Mouse (Mus musculus): ENCODE data around the gene Efhd2. TPM values are rescaled to one million over a fixed set of nuclear protein-coding genes. Genes with fewer than 3 reads are reported as not detected.

The Efhd2 gene
- total RNA-seq (2021): 10 to 100 TPM; 28.9 to 29.1 TPM
- long read RNA-seq, experiment 1, transcript Efhd2-201 (4 exons, 2,381 nt): major isoform, 42 of 53 reads
- long read RNA-seq, experiment 1, partial matches to known transcripts: 10 of 53 reads
- long read RNA-seq, experiment 1, other reads (novel, unspliced or antisense): 1 of 53 reads
- long read RNA-seq, experiment 2, transcript Efhd2-201 (4 exons, 2,381 nt): major isoform, 49 of 52 reads
- long read RNA-seq, experiment 2, partial matches to known transcripts: 0 of 52 reads
- long read RNA-seq, experiment 2, other reads (novel, unspliced or antisense): 3 of 52 reads

DNA sequence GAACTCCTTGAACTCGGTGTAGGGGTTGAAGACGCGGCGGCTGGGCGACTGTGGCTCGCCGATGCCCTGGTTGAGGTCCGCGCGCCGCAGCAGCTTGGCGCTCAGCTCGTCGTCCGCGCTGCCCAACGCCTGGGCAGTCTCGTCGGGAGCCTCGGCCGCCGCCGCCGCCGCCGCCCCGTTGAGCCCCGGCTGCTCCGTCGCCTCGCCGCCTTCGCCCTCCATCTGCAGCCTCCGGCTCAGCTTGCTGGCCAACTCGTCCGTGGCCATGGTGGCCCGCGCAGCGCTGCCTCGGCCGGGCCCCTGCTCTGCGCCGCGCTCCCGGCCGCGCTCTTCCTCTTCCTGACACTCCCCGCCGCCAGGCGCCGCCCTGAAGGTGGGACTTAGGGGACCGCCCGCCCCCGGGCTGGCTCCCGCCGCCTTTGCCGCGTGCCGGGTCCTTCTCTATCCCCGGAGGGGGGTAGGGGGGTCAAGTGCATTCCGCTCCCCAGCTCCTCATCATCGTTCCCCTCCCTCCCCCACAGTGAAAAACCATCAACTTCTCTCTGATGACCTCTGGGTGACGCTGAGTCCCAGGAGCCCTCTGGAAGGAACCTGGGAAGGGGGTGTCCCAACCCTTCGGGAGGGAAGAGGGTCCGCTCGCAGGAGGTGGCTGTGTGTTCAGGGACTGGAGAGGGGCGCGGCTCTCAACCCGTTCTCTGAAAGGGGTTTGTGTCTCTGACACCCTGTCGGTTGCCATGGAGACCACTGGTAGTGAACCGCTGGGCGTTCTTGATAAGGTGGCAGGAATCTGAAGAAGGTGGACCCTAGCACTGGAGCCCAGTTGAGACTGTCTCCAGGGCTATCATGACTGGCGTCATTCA lies at the start of gene Efhd2:
TSS of gene Efhd2 (minus strand) at position 320 of the 860 bp plus-strand sequence.
- peak; percentile 90 for DNase-seq

DNA sequence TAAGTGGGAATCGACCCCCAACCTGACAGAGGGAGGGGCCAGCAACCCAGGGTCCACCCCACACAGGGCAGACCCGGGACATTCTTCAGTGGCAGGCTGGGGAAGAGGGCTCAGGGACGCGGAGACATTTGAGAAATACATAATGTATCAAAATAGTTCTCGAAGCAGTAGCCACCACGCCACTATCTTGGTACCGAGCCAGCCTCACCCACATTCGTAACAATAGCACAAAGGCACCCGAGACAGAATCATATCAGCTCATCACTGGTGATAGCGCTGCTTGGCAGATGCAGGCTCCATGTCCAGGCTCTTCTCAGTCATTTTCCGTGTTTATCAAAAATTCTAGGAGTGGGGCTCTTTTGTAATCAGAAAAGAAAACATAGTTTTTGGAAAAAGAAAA lies 49.2 kb upstream of the Efhd2 start:
- no peak for DNase-seq

DNA sequence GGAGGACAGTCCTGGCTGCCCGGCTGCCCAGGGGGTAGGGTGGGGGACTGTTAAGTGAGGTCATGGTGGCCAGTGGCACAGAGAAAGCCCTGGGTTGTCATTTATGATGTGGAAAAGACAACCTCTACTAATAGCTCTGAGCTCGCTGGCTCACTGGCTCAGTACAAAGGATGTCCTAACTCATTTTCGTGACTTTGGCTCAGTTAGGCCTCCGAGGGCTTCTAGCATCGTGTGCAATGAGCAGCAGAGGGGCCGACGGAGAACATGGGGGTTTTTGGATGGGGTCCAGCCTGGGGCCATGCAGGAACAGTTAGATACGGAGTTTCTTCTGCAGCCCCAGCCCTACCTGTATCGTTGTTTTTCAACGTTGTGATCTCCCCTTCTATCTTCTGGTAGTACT lies 45.7 kb upstream of the Efhd2 start:
- no peak for DNase-seq

DNA sequence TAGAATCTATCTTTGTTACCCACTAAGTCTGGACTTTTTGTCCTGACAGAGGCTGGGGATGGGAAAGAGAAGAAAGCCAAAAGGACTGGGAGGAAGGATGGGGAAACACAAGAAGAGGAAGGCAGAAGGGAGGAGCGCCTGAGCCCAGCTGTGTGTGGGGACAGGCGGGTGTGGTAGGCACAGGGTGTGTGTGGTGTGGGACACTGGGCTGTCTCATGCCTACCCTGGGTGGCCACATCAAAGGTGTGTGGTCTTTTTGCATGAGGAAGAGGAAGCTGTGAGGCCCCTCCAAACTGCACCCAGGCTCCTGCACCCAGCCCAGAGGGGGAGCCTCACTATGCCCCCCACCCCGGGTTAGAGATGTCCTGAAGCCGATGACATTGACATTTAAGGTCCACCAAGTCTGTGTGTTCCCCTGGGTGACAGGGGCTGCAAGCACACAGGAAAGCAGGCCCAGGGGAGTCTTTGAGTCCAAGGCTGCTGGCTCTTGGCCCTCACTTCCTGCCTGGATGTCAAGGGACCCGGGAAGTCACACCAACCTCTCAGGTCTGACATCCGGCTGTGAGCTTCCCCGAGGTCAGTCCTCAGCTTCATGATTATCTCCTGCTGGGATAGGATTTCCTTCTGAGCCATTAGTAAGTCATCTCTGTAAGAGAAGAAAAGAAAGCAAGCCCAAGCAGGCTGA lies 43.2 kb upstream of the Efhd2 start:
- DNase-seq: no peak

DNA sequence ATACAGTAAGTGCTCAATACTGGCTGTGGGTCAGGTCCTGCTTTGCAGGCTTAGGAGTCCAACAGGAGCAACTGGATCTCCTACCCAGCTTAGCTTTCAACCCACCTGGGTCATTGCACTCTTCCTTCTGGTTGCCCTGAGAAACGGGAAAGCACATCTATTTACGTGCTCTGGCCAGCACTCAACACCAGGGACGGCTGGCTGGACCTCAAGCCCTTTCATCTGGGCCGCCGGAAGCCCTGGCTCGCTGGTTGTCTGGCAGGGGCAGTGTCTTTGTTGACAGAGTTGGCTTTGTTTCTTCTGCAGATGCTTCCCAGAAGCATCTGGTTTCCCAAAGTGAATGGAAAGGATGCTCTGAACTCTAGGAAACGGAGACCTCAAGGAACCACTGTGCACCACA lies 39.3 kb upstream of the Efhd2 start:
- DNase-seq: peak; percentile 59

DNA sequence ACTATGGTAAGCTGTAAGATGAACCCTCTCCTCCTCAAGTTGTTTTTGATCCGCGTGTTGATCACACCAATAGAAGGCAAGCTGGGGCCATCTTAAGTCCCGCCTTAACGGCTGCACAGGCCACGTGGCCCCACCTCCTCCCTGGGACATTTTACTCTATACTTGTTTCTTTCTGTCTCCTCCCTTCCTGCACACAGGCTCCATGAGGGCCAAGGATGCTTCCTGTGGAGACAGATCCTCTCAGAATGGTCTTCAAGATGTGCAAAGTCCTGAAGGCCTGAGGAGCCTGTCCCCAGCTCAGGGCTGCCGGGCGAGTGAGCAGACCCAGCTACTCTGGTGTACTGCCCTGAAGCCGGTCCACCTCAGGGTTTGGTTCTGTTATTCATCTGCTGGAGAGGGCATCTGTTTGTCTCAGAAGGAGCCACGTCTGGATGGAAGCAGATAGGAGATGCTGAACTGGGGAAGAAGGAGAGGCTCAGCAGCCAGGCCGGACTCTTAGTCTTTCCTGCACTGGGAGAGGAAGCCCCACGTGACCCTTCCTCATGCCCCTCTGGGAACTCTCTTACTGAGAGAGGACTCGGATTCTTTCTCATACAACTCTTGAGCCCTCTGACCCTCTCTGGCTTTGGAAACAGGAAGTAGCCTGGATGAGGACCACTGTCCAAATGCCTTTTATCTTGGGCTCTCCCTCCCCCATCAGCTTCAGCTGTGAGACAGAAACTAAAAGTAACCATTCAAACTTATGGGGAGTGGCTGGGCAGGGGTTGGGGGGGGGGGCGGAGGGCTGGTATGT lies 38.7 kb upstream of the Efhd2 start:
- DNase-seq: no peak

DNA sequence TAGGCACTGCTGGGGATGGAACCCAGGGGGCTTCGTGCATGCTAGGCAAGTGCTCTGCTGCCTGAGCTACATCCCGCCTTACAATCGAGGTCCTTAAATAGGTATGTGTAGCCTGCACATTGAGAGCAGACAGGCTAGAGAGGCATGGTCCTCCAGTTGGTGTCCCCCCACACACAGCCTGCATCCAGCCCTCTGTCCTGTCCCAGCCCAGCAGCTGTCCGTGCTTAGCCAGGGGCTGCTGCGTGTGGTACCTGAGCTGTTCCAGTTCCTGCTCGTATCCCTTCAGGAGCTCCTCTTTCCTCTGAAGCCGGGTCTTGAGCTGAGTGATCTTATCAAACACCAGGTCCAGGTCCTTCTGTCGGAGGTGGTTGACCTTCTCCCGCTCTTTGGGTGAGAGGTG lies 30.0 kb upstream of the Efhd2 start:
- no peak for DNase-seq

DNA sequence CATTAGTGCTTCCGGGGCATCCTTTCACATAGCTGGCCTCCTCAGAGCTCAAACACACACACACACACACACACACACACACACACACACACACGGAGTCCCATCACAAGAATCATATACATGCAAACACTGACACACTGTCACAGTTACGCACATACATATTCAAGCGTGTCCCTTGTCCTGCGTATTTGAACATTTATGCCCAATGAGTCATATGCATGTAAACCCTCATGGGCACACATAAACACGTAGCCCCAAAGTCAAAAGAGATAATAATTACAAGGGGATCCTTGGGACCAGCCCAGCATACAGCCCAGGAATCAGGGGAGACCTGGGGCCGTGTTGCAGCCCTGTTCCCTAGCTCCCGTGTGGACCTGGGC lies 27.7 kb upstream of the Efhd2 start:
- DNase-seq: no peak

DNA sequence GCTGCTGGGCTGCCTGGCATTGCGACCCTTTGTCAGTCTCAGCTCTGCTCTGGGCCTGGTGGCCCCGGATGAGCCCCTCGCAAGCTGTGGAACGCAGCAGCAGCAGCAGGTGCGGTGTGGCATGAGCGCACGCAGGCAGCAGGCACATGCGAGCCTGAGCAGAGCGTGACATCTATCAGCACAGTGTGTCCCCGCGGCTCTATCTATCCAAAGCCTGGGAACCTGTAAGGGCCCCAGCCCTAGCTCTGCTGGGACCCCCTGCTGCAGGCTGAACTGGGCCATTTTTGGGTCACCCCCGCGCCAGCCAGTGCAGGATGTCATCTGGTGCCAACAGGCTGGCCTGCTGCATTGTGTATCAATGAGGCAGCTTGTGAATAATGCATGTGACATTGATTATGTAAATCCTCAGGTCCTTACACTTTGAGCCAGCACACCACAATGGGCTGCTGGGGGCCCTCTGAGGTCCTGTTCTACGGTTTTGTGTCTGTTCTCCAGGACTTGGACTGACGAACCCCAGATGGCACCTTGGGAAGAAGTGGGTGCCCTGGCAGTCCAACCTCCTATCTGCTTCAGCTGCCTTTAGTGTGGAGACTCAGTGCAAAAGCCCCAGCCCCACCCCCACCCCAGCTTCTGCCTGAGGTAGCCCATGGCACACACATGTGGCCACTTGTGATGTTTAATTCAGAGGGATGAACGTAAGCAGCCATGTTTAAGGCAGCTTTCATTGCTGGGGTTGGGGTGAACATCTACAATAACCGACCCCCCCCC lies 27.2 kb upstream of the Efhd2 start:
- no peak for DNase-seq

DNA sequence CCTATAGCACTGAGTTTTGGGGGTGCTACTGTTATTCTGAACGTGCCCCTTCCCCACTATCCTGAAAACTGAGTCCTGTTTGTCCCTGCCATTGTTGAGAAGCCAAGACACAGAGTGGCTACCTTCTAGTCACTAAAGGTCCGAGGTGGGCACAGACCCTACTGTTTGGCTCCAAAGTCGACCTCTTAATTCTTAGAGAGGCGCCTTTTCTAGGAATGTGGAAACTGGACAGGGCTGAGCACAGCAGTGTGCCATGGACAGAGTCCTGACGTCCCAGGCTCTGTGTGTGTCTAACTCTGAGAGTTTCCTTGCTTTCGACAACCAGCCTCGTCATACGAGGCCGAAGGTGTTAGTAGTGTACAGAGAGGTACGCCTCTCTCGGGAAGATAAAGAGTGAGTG lies 25.7 kb upstream of the Efhd2 start:
- DNase-seq: no peak

DNA sequence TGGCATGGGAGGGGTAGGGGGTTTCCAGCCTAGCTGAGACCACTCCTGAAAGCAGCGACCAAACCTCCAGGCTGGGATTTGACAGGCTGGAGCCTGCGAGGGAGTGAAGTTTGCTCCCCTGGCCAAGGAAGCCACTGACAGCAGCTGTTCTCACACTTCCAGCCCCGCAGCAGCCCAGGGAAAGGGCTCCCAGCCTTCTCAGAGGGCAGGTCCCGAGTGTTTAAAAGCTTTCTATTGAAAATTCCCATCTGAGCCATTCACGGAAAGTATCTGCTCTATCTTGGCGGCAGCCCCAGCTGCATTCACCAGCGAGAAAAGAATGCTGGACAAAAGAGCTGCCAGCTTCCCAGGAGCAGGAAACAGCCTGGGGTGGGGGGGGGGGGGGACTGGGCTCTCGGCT lies 25.2 kb upstream of the Efhd2 start:
- no peak for DNase-seq

DNA sequence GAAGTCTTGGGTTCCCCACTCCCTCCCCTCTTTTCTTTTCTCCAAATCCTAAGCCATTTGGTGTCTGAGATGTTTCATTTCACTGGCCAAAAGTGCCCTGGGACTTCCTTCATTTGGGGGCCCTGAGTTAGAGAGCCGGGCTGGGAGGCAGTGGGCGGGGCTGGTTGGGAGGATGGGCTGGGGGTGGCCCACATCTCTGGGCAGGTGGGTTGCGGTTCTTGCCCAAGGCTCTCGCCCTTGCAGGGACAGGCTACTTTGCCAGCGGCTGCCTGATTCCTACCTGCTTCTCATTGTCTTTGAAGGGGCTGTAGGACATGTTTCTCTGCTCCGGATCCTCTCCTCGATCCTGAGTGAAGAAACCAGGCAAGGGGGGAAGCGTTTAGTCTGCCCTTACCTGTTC lies 24.2 kb upstream of the Efhd2 start:
- DNase-seq: no peak

DNA sequence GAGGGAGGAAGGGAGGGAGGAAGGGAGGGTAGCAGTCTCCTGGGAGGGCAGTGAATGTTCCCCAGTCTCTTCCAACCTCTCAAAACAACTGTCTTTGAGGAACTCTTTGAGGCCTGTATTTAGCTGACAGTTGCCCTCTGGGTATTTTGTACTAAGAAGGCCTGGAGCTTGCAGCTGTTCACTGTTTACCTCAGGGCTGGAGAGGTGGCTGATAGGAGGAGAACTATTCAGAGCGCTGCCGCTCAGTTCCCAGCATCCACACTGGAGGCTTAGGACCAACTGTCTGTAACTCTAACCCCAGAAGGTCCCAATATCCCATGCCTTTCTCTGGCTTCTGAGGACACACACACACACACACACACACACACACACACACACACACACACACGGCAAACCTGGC lies 23.1 kb upstream of the Efhd2 start:
- no peak for DNase-seq

DNA sequence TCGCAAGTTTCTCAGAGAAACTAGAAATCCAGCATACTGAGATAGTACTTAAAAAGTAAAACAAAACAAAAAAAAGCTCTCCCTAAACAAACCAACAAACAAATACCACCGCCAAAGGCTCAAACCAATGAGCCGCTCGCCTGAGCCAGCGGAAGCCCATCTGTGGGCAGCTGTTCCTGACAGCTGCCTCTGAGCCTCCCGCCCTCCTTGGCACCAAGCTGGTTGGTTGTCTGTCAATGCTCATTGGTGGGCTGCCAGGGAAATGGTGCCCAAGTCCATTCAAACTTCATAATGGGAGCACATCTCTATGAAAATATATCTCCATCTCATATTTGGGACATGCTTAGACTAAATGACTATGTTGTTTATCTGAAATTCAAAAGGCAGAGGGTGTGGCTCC lies 22.5 kb upstream of the Efhd2 start:
- no peak for DNase-seq

DNA sequence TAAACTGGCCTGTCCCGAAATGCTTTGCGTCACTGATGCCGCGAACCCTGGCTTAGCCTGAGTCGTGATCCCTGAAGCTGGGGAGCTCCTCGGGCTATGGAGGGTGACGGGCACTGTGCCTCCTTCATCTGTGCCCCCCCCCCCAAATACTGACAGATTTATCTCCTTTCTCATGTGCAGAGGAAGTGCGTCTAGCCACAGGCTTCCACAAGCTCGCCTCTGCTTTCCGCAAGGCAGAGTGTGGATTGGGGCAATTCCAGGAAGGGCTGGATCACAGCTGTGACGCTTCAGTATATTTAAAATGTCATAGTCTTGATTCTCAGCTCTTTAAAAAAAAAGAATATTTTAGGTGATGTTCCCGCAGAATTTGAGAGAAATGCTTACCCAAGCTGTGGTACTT lies 21.1 kb upstream of the Efhd2 start:
- DNase-seq: no peak

DNA sequence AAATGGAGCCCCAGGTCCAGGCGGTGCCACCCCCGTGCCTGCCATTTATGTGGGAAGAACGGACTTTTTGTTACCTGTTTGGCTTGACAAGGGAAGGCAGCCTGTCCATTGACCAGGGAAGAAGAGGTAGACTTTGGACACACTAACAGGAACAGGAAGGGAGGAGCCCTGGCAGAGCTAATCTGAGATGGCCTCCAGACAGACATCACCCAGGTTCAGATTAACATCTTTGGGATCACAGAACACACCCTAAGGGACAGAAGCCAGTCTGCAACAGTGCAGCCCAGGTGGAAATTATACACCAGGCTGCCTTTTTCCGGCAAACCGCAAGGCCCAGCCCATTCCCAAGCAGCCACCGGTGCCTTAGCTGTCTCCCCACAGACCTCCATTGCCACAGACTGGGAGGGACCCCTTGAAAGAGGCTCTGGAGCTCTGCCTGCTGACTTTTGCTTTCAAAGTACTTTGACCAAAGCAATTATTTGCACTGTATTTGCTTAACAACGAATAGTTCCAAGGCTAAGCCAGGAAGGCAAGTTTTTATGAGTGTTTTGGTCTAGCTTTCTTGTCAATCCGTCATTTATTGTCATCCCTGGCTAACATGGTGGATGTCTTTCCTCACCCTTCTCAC lies 18.6 kb upstream of the Efhd2 start:
- no peak for DNase-seq

DNA sequence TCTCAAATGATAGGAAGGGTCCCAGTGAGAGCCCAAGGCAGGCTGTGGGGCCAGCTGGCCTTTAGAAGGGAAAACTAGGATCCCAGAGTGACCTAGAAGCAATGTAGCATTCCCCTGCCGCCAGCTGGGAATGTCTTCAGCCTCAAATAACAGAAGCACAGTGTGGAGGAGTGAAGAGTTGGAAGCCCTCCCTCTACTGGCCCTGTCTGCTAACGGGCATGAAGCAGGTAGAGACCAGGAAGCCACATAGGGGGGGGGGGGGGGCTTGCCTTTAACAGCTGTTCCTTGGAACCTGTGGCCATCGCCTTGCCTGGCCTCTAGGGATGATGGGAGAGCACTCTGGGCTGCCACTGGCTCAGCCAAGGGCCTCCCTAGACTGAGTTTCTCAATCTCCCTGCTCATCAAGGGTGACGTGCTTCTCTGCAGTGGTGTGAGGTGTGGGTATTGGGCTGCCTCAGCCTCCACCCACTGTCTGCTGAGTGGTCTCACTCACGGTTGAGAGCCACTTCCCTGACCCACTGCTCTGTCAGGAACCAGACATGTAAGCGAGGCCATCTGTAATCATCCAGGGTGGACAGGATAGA lies 11.8 kb upstream of the Efhd2 start:
- no peak for DNase-seq

DNA sequence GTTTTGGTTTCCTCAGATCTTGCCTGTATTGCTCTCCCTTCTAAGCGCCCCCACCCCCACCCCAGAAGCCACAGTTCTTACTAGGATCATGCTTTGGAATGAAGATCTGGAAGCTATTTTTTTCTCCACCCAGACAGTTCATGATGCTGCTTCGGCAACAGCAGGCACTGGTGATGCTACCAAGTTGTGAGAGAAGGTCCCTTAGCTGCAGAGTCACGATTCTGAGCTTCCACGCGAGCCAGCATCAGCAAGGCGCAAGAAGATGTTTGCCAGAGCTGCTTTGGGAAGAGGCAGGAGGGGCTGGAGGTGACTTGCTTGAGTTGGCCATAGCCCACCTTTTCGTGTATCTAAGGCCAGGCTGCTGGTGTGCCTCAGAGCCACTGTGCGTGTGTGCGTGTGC lies 10.7 kb upstream of the Efhd2 start:
- no peak for DNase-seq

DNA sequence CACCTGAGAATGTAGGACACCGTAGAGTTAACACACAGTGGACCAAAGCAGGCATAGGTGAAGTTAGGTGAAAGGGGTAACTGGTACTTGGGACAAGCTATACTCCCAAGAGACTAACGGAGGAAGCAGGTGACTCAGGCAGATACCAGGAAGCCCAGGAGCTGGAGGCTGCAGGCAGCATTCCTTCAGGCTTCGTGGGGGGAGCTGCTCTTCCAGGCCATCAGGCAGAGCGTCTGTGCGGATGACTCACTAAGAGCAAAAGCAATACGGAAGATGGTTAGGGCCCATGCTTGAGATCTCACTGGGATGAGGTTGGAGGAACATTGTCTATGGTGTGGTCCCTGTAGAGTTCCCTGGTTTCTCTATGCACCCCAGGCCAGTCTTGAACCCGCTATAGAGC lies 8.1 kb upstream of the Efhd2 start:
- no peak for DNase-seq

DNA sequence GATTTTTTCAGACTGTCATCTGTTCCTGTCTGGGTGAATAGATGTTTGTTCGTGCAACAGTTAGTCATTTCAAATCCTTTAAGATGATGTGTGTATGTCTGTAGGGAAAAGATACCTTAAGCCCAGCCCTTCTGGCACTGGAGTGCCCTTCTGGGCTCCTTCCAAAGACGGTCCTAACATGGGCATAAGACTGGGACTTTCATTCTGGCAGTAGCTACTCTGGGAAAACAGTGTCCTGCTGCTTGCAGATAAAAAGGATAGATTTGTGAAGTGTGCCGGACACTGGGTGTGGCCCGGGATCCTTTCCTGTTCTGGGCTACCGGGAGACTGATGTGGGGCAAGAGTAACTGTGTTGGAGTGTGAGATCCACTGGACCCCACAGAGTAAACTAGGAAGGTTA lies 7.2 kb upstream of the Efhd2 start:
- DNase-seq: no peak

Measured in adrenal gland, postnatal 10 days (tissue).